Mouse (Mus musculus): ENCODE results near the gene Lrfn5. TPM values are rescaled to one million over a fixed set of nuclear protein-coding genes. Genes with fewer than 3 reads are reported as not detected.

Gene Lrfn5
- polyA plus RNA-seq, 1 experiment from 2014 or later: 13.9 TPM

- H3K9me3 ChIP-seq: no peaks in the 10 kb centered on the region
- H3K4me2 ChIP-seq: no peak overlapping the region
- ATAC-seq (ENCODE audit: low FRiP score): no peak
These were observed 200.2 kb downstream of the Lrfn5 start for GRCm38 (mm10) chr12:61723158-61723557.

GRCm38 (mm10) chr12:61807073-61807605 is 284.2 kb downstream of the Lrfn5 start:
- Histone ChIP-seq H3K36me3 (replicated peaks) (no peaks in the 10 kb centered on the region), H3K4me2 (no peak overlapping the region), H3K9ac (no peak overlapping the region), H3K4me3 (replicated peaks) (no peak overlapping the region), H3K9me3 (no peaks in the 10 kb centered on the region), H3K4me1 (no peaks in the 10 kb centered on the region), H3K27ac (no peak overlapping the region), H3K27me3 (no peaks in the 10 kb centered on the region)
- ATAC-seq (ENCODE audit: low FRiP score): no peak
- WGBS: 87% methylated on average over 4 of the region's 4 CpGs

More at GRCm38 (mm10) chr12:61723158-61723557, 200.2 kb downstream of the Lrfn5 start:
- no peak overlapping the region for H3K4me3 ChIP-seq (replicated peaks)
- no peaks in the 10 kb centered on the region for H3K36me3 ChIP-seq (replicated peaks)
- no peak overlapping the region for H3K9ac ChIP-seq
- no peak overlapping the region for H3K27ac ChIP-seq
- H3K27me3 ChIP-seq: no peaks in the 10 kb centered on the region
- H3K4me1 ChIP-seq: no peaks in the 10 kb centered on the region

- no peaks in the 10 kb centered on the region for H3K4me1 ChIP-seq
- H3K27ac ChIP-seq: no peak overlapping the region
- no peaks in the 10 kb centered on the region for H3K27me3 ChIP-seq
- H3K4me3 ChIP-seq (replicated peaks): no peak overlapping the region
- 96% methylated on average over 5 of the region's 5 CpGs for WGBS
- no peaks in the 10 kb centered on the region for H3K9me3 ChIP-seq
- no peaks in the 10 kb centered on the region for H3K36me3 ChIP-seq (replicated peaks)
- H3K4me2 ChIP-seq: no peak overlapping the region
- H3K9ac ChIP-seq: no peak overlapping the region
- ATAC-seq (ENCODE audit: low FRiP score): no peak
These were observed 300.7 kb downstream of the Lrfn5 start for GRCm38 (mm10) chr12:61823601-61824000.

- whole genome bisulfite sequencing: 24% methylated on average over 1 of the region's 1 CpGs
- no peak overlapping the region for H3K4me2 ChIP-seq
- H3K27me3 ChIP-seq: no peaks in the 10 kb centered on the region
- no peaks in the 10 kb centered on the region for H3K36me3 ChIP-seq (replicated peaks)
- no peak for ATAC-seq (ENCODE audit: low FRiP score)
- no peak overlapping the region for H3K27ac ChIP-seq
- no peaks in the 10 kb centered on the region for H3K9me3 ChIP-seq
- no peak overlapping the region for H3K4me3 ChIP-seq (replicated peaks)
- no peak overlapping the region for H3K9ac ChIP-seq
- H3K4me1 ChIP-seq: no peaks in the 10 kb centered on the region
These were observed 303.4 kb downstream of the Lrfn5 start for GRCm38 (mm10) chr12:61826311-61826710.

- ATAC-seq (ENCODE audit: low FRiP score): no peak
- Histone ChIP-seq H3K4me1 (no peaks in the 10 kb centered on the region), H3K27ac (no peak overlapping the region), H3K9me3 (no peaks in the 10 kb centered on the region), H3K27me3 (no peaks in the 10 kb centered on the region), H3K4me3 (replicated peaks) (no peak overlapping the region), H3K9ac (no peak overlapping the region), H3K4me2 (no peak overlapping the region), H3K36me3 (replicated peaks) (no peaks in the 10 kb centered on the region)
- WGBS: 84% methylated on average over 9 of the region's 9 CpGs
These were observed 319.8 kb downstream of the Lrfn5 start for GRCm38 (mm10) chr12:61842599-61843291.

- Histone ChIP-seq H3K4me2 (no peak overlapping the region), H3K27me3 (no peaks in the 10 kb centered on the region), H3K9me3 (no peaks in the 10 kb centered on the region), H3K4me3 (replicated peaks) (no peak overlapping the region), H3K27ac (no peak overlapping the region), H3K36me3 (replicated peaks) (no peaks in the 10 kb centered on the region), H3K9ac (no peak overlapping the region), H3K4me1 (no peaks in the 10 kb centered on the region)
- ATAC-seq (ENCODE audit: low FRiP score): no peak
- WGBS: 35% methylated on average over 1 of the region's 1 CpGs
These were observed 331.2 kb downstream of the Lrfn5 start for GRCm38 (mm10) chr12:61854183-61854582.
